Mouse (Mus musculus): ENCODE measurements around the gene Cryba4. TPM values are rescaled to one million over a fixed set of nuclear protein-coding genes. Genes with fewer than 3 reads are reported as not detected.

The Cryba4 gene
- polyA plus RNA-seq, 1 experiment: not detected

DNA sequence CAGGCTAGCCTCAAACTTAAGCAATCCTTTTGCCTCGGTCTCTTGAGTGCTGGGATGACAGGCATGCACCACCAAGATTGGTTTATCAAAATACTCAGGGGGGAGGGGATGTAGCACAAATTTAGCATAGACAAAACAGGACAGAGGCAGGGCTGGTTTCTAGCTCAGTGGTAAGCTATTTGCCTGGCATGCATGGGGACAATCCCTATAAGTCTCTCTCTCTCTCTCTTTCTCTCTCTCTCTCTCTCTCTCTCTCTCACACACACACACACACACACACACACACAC, 8.1 kb downstream of the Cryba4 start:
- Histone ChIP-seq H3K36me3 (ENCODE audit: control insufficient read depth) (peaks cover 5% of the 10 kb centered on the region; the same call in 1 of the 2 replicates), H3K9me3 (ENCODE audit: control insufficient read depth, low read length) (peaks cover 13% of the 10 kb centered on the region), H3K27me3 (ENCODE audit: control insufficient read depth) (no peaks in the 10 kb centered on the region; the same call in 1 of the 2 replicates), H3K4me3 (replicated peaks) (no peak overlapping the region), H3K4me1 (ENCODE audit: control insufficient read depth) (peaks cover 59% of the 10 kb centered on the region)
- TF ChIP-seq GATA1 (IDR thresholded peaks at IDR 0.05; ENCODE audit: low read length): no peak
- TF ChIP-seq TAL1 (IDR thresholded peaks at IDR 0.05; ENCODE audit: low read length): no peak

DNA sequence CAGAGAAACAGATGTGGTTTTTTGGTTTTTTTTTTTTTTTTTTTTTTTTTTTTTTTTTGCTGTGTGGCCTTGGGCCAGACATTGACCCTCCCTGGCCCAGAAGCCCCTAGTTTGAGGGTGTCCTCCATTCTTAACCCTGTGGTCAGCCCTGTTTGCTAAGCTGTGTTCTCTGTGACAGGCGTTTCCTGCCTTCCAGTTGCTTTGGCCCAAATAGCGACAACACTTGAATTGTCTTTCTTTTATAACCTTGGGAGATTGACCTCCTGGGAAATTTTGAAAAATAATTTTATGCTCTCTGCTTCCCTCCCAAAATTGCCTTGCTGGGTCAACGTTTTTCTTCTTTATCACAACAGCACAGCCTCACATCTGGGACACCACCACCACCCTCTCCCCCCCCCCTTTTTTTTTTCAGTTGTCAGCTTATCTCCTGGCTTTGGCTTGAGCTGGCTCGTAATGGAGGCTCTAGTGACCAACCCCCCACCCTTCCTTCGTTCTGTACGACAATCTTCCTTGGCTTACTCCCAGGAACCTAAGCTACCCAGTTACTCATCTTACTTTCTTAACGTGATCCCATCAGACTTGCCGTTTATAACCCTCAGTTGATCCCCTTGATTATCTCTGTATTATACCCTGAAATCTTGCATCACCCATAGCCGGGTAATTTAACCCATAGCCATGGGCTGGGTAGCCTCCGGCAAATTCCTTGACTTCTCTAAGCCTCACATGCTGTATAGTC, 8.6 kb downstream of the Cryba4 start:
- H3K36me3 ChIP-seq (ENCODE audit: control insufficient read depth): peaks cover 5% of the 10 kb centered on the region; the same call in 1 of the 2 replicates
- no peak for TF ChIP-seq GATA1 (IDR thresholded peaks at IDR 0.05; ENCODE audit: low read length)
- no peak for TF ChIP-seq TAL1 (IDR thresholded peaks at IDR 0.05; ENCODE audit: low read length)
- no peaks in the 10 kb centered on the region; the same call in 1 of the 2 replicates for H3K27me3 ChIP-seq (ENCODE audit: control insufficient read depth)
- H3K4me3 ChIP-seq (replicated peaks): no peak overlapping the region
- H3K9me3 ChIP-seq (ENCODE audit: control insufficient read depth, low read length): peaks cover 13% of the 10 kb centered on the region
- H3K4me1 ChIP-seq (ENCODE audit: control insufficient read depth): peaks cover 59% of the 10 kb centered on the region

DNA sequence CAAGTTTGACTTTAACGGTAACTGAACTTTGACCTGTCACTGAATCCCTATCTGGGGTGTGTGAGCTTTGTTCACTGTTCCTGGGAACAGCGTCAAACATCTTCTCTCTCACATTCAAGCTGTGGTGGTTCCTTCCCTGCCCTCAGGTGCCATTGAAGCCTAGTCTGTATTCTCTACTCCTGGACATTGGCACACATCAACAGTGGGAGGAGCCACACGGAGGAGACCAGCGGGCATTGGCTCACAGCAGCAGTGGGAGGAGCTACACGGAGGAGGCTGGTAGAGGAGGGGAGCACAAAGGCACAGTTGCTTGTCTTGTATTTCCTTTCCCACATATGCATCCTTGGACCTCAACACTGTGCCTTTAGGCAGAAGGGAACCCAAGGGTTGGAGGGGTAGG, 9.3 kb downstream of the Cryba4 start:
- Histone ChIP-seq H3K9me3 (ENCODE audit: control insufficient read depth, low read length) (peaks cover 13% of the 10 kb centered on the region), H3K4me1 (ENCODE audit: control insufficient read depth) (peaks cover 59% of the 10 kb centered on the region), H3K4me3 (replicated peaks) (no peak overlapping the region), H3K36me3 (ENCODE audit: control insufficient read depth) (peaks cover 5% of the 10 kb centered on the region; the same call in 1 of the 2 replicates), H3K27me3 (ENCODE audit: control insufficient read depth) (peaks cover 4% of the 10 kb centered on the region)
- no peak for TF ChIP-seq GATA1 (IDR thresholded peaks at IDR 0.05; ENCODE audit: low read length)
- no peak for TF ChIP-seq TAL1 (IDR thresholded peaks at IDR 0.05; ENCODE audit: low read length)

DNA sequence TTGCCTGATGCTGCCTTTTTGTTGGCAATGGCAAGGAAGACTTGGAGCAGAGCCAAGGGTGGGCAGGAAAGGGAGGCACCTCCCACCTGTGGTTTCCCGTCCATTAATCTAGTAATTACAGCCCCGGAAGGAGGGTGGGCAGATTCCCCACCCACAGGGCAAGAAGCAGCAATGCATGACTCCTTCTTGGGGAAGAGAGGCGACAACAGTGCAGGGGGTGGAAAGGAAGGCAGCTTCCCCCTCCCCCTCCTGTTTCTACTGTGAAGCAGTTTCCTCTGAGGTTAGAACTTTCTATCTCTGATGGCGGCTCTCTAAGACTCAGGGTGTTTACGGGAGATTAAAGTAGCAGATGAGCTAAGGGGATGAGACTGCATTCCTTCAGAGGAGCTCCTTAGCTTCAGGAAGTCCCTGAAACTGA, 9.9 kb downstream of the Cryba4 start:
- Histone ChIP-seq H3K36me3 (ENCODE audit: control insufficient read depth) (peaks cover 5% of the 10 kb centered on the region; the same call in 1 of the 2 replicates), H3K4me1 (ENCODE audit: control insufficient read depth) (peaks cover 59% of the 10 kb centered on the region), H3K4me3 (replicated peaks) (no peak overlapping the region), H3K27me3 (ENCODE audit: control insufficient read depth) (peaks cover 9% of the 10 kb centered on the region), H3K9me3 (ENCODE audit: control insufficient read depth, low read length) (peaks cover 13% of the 10 kb centered on the region)
- TF ChIP-seq TAL1 (IDR thresholded peaks at IDR 0.05; ENCODE audit: low read length) (peak; percentile 16; the same call in 1 of the 3 replicates), GATA1 (IDR thresholded peaks at IDR 0.05; ENCODE audit: low read length) (no peak)

DNA sequence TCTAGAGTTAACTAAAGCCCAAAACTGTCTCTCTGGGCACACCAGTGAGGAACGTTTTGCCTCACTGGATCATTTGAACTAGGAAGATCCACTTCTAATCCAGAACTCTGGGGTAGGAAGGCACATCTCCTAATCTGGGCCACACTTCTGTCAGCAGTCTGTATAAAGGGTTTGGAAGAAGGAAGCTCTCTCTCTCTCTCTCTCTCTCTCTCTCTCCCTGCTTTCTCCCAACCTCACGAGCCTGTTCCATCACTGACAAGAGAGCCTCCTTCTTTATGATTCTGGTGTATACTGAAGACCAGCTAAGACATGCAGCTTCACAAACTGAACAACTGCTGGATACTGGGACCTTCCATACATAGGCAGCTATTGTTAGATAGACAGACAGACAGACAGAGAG, 10.5 kb downstream of the Cryba4 start:
- Histone ChIP-seq H3K4me3 (replicated peaks) (no peak overlapping the region), H3K27me3 (ENCODE audit: control insufficient read depth) (peaks cover 13% of the 10 kb centered on the region), H3K9me3 (ENCODE audit: control insufficient read depth, low read length) (peaks cover 13% of the 10 kb centered on the region), H3K4me1 (ENCODE audit: control insufficient read depth) (peaks cover 59% of the 10 kb centered on the region), H3K36me3 (ENCODE audit: control insufficient read depth) (peaks cover 5% of the 10 kb centered on the region; the same call in 1 of the 2 replicates)
- TF ChIP-seq GATA1 (IDR thresholded peaks at IDR 0.05; ENCODE audit: low read length): no peak
- no peak for TF ChIP-seq TAL1 (IDR thresholded peaks at IDR 0.05; ENCODE audit: low read length)

DNA sequence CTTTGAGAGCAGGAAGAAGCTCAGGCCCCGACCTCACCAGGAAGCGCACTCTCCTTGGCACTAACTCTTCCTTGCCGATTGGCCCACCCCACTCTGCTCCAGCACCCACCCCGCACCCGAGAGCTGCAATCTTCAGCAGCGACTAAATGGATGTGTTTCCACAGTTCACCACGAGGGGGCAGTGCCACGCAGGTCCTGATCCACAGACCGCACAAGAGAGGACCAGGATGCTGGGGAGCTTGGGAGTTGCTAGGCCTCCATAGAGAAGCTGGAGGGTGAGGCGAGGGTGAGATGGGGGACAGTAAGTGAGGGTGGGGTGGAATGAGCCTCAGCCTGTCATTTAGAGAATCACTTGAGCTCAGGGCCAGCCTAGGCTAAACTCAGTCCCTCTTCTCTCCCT, 11.6 kb downstream of the Cryba4 start:
- Histone ChIP-seq H3K4me3 (replicated peaks) (no peak overlapping the region), H3K4me1 (ENCODE audit: control insufficient read depth) (peaks cover 57% of the 10 kb centered on the region)
- TF ChIP-seq GATA1 (IDR thresholded peaks at IDR 0.05; ENCODE audit: low read length) (no peak), TAL1 (IDR thresholded peaks at IDR 0.05; ENCODE audit: low read length) (no peak)

DNA sequence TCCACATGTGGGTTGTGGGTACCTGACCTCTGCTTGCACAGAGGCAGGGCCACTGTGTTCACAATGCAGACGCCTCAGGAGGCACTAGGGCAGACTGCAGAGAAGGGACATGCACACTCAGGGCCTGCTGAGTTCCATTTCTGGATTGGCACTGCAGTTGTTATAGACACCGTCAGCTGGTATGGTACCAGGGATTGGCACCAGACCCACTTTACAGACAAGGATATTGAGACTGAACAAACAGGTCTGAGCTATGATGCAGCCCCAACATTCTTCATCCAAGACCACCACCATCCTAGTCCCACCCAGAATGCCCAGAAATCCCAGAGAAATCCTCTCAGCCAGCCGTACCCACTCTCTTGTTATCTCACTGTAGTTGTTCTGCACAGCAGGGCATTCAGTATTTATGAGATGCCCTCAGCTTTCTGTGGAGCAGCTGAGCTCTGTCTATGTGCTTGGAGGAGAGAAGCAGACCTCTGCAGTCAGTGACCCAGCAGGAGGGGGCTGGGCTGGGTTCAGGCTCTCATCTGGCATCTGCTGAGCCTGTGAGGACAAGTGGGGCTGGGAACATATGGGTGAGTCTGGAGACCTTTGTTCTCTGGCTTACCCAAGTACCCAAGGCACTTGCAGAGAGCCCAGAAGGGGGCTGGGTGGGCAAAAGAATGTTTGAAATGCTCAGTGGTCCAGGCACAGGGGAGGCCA, 13.4 kb downstream of the Cryba4 start:
- Histone ChIP-seq H3K9me3 (ENCODE audit: control insufficient read depth, low read length) (peaks cover 13% of the 10 kb centered on the region), H3K27me3 (ENCODE audit: control insufficient read depth) (peaks cover 18% of the 10 kb centered on the region), H3K36me3 (ENCODE audit: control insufficient read depth) (peaks cover 5% of the 10 kb centered on the region; the same call in 1 of the 2 replicates), H3K4me1 (ENCODE audit: control insufficient read depth) (peaks cover 40% of the 10 kb centered on the region), H3K4me3 (replicated peaks) (no peak overlapping the region)
- TF ChIP-seq TAL1 (IDR thresholded peaks at IDR 0.05; ENCODE audit: low read length): no peak
- TF ChIP-seq GATA1 (IDR thresholded peaks at IDR 0.05; ENCODE audit: low read length): no peak

More for the DNA sequence above, 11.6 kb downstream of the Cryba4 start:
- H3K9me3 ChIP-seq (ENCODE audit: control insufficient read depth, low read length): peaks cover 13% of the 10 kb centered on the region
- peaks cover 5% of the 10 kb centered on the region; the same call in 1 of the 2 replicates for H3K36me3 ChIP-seq (ENCODE audit: control insufficient read depth)
- H3K27me3 ChIP-seq (ENCODE audit: control insufficient read depth): peaks cover 18% of the 10 kb centered on the region

DNA sequence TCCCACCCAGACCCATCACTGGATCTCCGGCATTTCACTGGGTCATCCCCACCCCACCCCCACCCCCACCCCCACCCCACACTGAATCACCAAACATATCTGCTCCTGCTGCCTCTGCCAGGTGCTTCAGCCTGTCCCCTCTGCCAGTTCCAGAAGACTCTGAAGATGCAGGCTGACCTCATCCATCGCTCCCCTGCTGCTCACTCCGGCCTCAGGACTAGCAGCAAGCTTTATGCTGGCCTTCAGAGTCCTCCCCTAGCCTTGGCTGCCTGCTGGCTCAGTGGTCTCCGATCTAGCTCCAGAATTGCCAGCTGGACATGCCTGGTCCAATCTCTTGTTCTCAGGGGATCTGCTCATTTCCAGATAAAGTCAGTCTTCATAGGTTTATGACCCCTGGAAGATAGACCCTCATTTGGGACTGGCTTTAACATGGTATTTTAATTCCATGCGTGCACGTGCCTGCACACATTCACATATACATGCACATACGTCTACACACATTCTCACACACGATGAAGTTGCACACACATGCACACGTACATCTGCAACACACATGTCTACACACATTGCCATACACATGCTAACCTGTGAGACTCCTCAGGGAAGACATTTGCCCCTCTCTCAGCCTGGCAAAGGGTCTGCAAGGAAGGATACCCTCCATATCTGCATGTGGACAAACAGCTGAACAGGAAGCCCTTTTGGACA, 14.3 kb downstream of the Cryba4 start:
- Histone ChIP-seq H3K9me3 (ENCODE audit: control insufficient read depth, low read length) (peaks cover 10% of the 10 kb centered on the region), H3K4me3 (replicated peaks) (no peak overlapping the region), H3K4me1 (ENCODE audit: control insufficient read depth) (peaks cover 31% of the 10 kb centered on the region), H3K36me3 (ENCODE audit: control insufficient read depth) (peaks cover 3% of the 10 kb centered on the region; the same call in 1 of the 2 replicates), H3K27me3 (ENCODE audit: control insufficient read depth) (peaks cover 18% of the 10 kb centered on the region)
- no peak for TF ChIP-seq TAL1 (IDR thresholded peaks at IDR 0.05; ENCODE audit: low read length)
- TF ChIP-seq GATA1 (IDR thresholded peaks at IDR 0.05; ENCODE audit: low read length): no peak

DNA sequence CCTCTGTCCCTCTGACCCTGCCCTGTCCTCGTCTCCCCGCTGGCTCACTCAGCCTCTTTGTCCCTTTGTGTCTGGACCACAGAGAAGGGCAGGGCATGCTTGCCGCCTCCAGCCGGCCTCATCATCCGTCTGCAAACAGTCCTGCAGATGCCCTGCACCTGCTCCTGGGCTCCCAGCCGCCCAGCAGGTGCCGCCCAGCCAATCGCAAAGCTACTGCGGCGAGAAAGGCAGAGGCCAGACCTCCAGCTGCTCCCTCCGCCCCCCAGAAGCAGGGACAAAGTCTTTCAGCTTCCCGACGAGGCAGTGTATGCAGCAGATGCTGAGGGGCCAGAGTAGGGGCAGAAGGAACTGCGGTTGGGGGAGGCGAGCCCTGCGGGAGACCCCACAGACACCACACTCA, 14.9 kb downstream of the Cryba4 start:
- Histone ChIP-seq H3K36me3 (ENCODE audit: control insufficient read depth) (no peaks in the 10 kb centered on the region), H3K4me1 (ENCODE audit: control insufficient read depth) (peaks cover 26% of the 10 kb centered on the region), H3K4me3 (replicated peaks) (no peak overlapping the region), H3K27me3 (ENCODE audit: control insufficient read depth) (peaks cover 18% of the 10 kb centered on the region), H3K9me3 (ENCODE audit: control insufficient read depth, low read length) (peaks cover 5% of the 10 kb centered on the region; the same call in 1 of the 2 replicates)
- no peak for TF ChIP-seq TAL1 (IDR thresholded peaks at IDR 0.05; ENCODE audit: low read length)
- TF ChIP-seq GATA1 (IDR thresholded peaks at IDR 0.05; ENCODE audit: low read length): no peak

All from erythroblast, embryonic 14.5 days (primary cell).